Mouse (Mus musculus) cerebellum, adult 2 months (tissue): ENCODE results near the gene Fance. TPM values are rescaled to one million over a fixed set of nuclear protein-coding genes. Genes with fewer than 3 reads are reported as not detected.
A peak's percentile ranks its signal among the peaks of the same experiment; 100 is the strongest.

Source experiments
- DNase-seq, 2 experiments: peaks; one replicate each; pipeline ENCODE4 v3.0.0; 2021
- H3K27ac ChIP-seq: fragments of 200-500 bp; 2 replicates; pipeline ENCODE4 v1.5.1; 2012; ENCODE audit warnings: low read length, control low read depth, inconsistent platforms; ENCODE audit not compliant: insufficient read depth
- H3K27me3 ChIP-seq: fragments of 200-500 bp; 2 replicates; pipeline ENCODE4 v1.6.1; 2012; ENCODE audit warnings: inconsistent platforms, mild to moderate bottlenecking, low read length, moderate library complexity; ENCODE audit not compliant: control insufficient read depth, insufficient read depth
- H3K4me1 ChIP-seq: fragments of 200-500 bp; 2 replicates; pipeline ENCODE4 v1.6.1; 2011; ENCODE audit warnings: low read length; ENCODE audit not compliant: control insufficient read depth, insufficient read depth
- H3K4me3 ChIP-seq: fragments of 200-500 bp; replicated peaks from 2 replicates; pipeline ENCODE3; 2011; ENCODE audit warnings: mild to moderate bottlenecking, low read depth, low read length, control low read depth; ENCODE audit not compliant: insufficient read depth
- CTCF ChIP-seq: fragments of 200-500 bp; IDR thresholded peaks from 2 replicates; pipeline ENCODE4 v1.5.1; 2011; ENCODE audit warnings: low read depth, mild to moderate bottlenecking, control low read depth, low read length, moderate library complexity, borderline replicate concordance; ENCODE audit not compliant: insufficient read depth
- POLR2A ChIP-seq: fragments of 200-500 bp; IDR thresholded peaks from 2 replicates; pipeline ENCODE4 v1.6.1; 2011; ENCODE audit warnings: low read length, control low read depth, borderline replicate concordance; ENCODE audit not compliant: insufficient read depth
- WGBS: fragments of 180-500 bp; shearing (Covaris S2); methylation state at CpG from one replicate; pipeline ENCODE4 v1.1.7; 2018; 5-methylcytosine and 5-hydroxymethylcytosine counted together
- polyA plus RNA-seq: library from polyadenylated mRNA; depleted of rRNA; stranded (reverse); fragments of >200 nt; gene quantifications from 2 replicates; pipeline ENCODE4 v1.2.3, GENCODE M21; 2012

The Fance gene
- polyA plus RNA-seq, 1 experiment, result 16.5 TPM

- Histone ChIP-seq H3K4me3 (no peak overlapping the region), H3K27me3 (peaks cover 4% of the 10 kb centered on the region; the same call in 1 of the 2 replicates), H3K27ac (no peak overlapping the region), H3K4me1 (no peaks in the 10 kb centered on the region)
- TF ChIP-seq POLR2A (no peak), CTCF (no peak)
- 21% methylated on average over 10 of the region's 10 CpGs for WGBS
- DNase-seq, result no peak
These were observed 32.6 kb downstream of the Fance start for GRCm38 (mm10) chr17:28345882-28346281.

DNA sequence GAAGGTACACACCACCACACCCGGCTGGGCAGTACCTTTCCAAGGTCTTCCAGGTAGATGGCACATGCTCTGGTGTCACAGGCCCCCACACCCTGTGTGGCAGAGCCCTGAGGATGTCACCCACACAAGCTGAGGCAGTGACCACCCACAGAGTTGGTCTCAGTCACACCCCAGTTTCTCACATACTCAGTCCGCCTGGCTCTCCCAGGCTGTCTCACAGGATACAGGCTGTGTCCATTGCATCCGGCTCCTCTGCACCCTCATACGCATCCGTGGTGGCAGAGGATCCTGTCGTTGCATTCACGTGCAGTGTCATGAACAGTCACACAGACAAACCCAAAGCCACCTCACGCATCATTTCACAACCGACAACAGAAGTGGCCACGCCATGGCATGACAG lies 34.0 kb downstream of the Fance start:
- TF ChIP-seq CTCF, result no peak
- TF ChIP-seq POLR2A, result no peak
- peaks cover 7% of the 10 kb centered on the region; the same call in 1 of the 2 replicates for H3K27me3 ChIP-seq
- DNase-seq, result no peak
- no peak overlapping the region for H3K27ac ChIP-seq
- no peak overlapping the region for H3K4me3 ChIP-seq
- no peaks in the 10 kb centered on the region for H3K4me1 ChIP-seq
- WGBS, result 77% methylated on average over 10 of the region's 10 CpGs

DNA sequence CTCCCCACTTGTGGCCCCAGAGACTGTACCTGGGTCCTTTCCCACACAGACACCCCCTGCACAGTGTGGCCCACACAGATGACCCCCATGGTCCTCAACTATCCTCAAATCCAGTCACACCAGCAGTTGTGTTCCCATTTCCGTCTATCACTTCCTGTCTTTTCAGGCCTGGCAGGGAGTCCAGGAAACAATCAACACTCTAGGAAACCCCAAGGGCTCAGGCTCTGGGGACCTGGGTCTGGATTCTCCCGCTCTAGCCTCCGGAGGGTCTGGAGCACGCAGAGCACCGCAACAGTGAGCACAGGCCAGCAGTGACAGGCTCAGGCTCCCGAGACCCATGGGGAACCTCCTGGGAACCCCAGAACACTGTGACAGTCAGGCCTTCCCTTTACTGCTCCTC lies 34.9 kb downstream of the Fance start:
- no peaks in the 10 kb centered on the region for H3K4me1 ChIP-seq
- no peak for TF ChIP-seq POLR2A
- no peak for TF ChIP-seq CTCF
- H3K27me3 ChIP-seq, result peaks cover 7% of the 10 kb centered on the region; the same call in 1 of the 2 replicates
- 65% methylated on average over 6 of the region's 6 CpGs for WGBS
- H3K4me3 ChIP-seq, result no peak overlapping the region
- DNase-seq, result no peak
- no peak overlapping the region for H3K27ac ChIP-seq

DNA sequence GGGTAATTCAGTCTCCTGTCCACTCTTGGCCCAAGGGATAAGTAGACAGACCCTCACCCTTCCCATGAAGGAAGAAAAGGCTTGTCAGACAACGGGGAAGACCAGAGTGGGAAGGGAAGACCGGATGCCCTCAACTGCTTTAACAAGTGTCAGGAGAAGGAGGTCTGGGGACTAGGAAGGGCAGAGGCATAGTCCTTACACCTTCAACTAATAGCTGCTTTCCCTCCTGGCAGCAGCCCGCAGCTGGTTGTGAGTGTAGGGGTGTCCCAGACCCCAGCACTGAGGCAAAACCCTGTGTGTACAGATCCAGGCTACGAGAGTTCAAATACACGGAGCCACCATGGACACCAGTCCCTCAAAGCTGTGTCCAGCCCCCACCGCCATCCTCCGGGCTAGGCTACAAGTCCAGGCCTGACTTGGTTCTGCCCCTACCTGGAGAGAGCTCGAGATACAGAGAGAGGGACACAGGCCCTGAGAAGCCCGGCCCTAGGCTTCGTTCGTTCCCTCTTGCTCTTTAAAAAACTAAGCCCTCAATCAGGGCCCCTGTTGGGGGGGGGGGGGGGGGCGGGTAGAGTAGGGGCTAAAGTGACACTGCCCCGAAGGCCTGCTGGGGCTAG lies 36.1 kb downstream of the Fance start:
- TF ChIP-seq POLR2A, result no peak
- TF ChIP-seq CTCF, result no peak
- no peak overlapping the region for H3K27ac ChIP-seq

DNA sequence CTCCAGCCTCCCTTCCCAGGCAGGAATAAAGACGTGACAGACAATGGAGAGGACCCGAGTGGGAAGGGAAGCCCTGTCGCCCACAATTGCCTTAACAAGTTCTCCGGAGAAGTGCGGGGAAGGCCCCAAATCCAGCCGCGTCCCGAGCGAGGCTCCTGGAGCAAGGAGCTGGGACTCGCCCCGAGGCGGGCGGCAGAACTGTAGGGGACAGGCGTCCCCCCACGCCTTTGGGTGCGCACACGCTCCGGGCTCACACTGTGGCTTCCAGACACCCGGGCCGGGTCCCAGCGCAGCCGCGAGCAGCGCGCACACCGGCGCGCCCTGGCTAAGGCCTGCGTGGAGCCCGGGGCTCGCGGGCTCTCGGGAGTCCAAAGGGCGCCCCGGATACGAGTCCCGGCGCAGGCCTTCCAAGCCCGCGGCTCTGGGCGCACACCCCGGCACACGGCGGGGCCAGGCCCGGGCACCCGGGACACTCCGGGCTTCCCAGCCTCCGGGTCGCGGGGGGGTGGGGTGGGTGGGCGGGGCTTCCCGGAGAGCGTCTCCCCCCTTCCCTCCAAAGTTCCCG lies 36.7 kb downstream of the Fance start:
- H3K27ac ChIP-seq, result no peak overlapping the region
- WGBS, result 2% methylated on average over 50 of the region's 54 CpGs
- H3K27me3 ChIP-seq, result peaks cover 7% of the 10 kb centered on the region; the same call in 1 of the 2 replicates
- no peak for TF ChIP-seq CTCF
- no peak for TF ChIP-seq POLR2A
- no peaks in the 10 kb centered on the region for H3K4me1 ChIP-seq
- no peak for DNase-seq
- peak overlapping the region; percentile 5 for H3K4me3 ChIP-seq

More for the DNA sequence above, 36.1 kb downstream of the Fance start:
- peak overlapping the region; percentile 5 for H3K4me3 ChIP-seq
- no peaks in the 10 kb centered on the region for H3K4me1 ChIP-seq
- WGBS, result 42% methylated on average over 13 of the region's 13 CpGs
- no peak for DNase-seq
- peaks cover 7% of the 10 kb centered on the region; the same call in 1 of the 2 replicates for H3K27me3 ChIP-seq

- under 1% methylated on average over 60 of the region's 73 CpGs for WGBS
- Histone ChIP-seq H3K27me3 (peaks cover 7% of the 10 kb centered on the region; the same call in 1 of the 2 replicates), H3K27ac (no peak within 1 kb of the TSS), H3K4me3 (peak within 1 kb of the TSS; percentile 41), H3K4me1 (no peaks in the 10 kb centered on the region)
- TF ChIP-seq POLR2A, result no peak
- no peak for TF ChIP-seq CTCF
- DNase-seq, result no peak
These were observed 37.4 kb downstream of the Fance start, which contains the start of gene Tead3 for GRCm38 (mm10) chr17:28350466-28351352. TSS of gene Tead3 (minus strand) at chr17:28350817.

DNA sequence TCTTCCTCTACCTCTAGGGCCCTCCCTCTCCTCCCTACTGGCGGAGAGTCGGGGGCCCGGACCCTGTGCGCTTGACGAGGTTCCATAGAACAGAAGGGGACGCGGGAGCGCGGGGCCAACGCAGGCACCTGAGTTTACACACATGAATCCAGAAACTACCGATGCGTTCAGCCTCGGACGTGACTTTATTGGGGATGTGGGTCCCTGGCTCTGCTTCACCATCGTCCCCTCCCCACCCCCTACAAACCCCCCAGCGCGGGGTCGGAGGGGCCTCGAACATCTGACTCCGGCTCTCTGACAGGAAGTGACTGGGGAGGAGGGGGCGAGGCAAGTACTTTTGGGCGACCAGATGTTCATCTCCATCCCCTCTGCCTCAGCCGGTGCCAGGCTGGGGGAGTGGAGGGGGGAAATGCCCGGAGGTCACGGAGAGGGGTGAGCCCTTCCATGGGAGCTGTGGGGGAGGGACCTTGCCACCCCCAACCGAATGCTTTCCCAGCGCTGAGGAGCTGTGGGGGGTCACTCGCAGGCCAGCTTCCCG lies 38.1 kb downstream of the Fance start:
- Histone ChIP-seq H3K27ac (no peak overlapping the region), H3K4me3 (peak overlapping the region; percentile 41), H3K27me3 (peaks cover 7% of the 10 kb centered on the region; the same call in 1 of the 2 replicates), H3K4me1 (no peaks in the 10 kb centered on the region)
- TF ChIP-seq CTCF, result no peak
- no peak for TF ChIP-seq POLR2A
- 3% methylated on average over 29 of the region's 29 CpGs for WGBS
- DNase-seq, result no peak
